ENCODE assay signal across 10 mouse cellular contexts in the genomic region with DNA sequence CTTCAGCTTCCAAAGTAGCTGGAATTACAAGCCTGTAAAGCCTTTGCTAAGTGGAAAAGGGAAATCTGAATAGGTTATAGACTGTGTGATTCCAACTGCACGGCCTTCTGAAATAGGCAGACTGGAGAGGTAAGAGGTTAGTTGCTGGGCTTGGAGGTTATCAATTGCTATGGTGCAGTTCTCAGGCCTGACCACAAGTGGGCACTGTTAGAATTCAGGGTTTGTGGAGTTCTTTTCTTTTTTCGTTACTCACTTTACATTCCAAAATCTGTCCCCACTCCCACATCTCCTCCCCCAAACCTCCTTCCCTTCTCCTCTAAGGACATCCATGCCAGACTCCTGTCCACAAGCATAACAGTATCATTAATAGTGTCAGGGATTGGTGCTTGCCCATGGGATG. TPM values are rescaled to one million over a fixed set of nuclear protein-coding genes. Genes with fewer than 3 reads are reported as not detected.
DNase-seq lines count a peak whose midpoint lies in the region; ATAC-seq and TF ChIP-seq lines count a peak whose summit lies in the region.
"Had no signal": no experiment of that assay in that cellular context is flagged by ENCODE, and none has a peak within 500 bp of the region (broad histone marks: within the 10 kb centered on the region; RNA-seq: fewer than 3 reads in every experiment).

No protein-coding gene starts in this region.

- peaks cover 5% of the 10 kb centered on the region; the same call in 1 of the 2 replicates for H3K27me3 ChIP-seq in G1E (ENCODE audit: insufficient read depth, low read length)
- H3K27me3 ChIP-seq in embryonic facial prominence, embryonic 10.5 days (replicated peaks; ENCODE audit: low read depth, poor library complexity, severe bottlenecking): no peaks in the 10 kb centered on the region
- H3K27me3 ChIP-seq in lung, postnatal 0 days (replicated peaks; ENCODE audit: insufficient read depth, low read length): no peaks in the 10 kb centered on the region

- TF ChIP-seq EP300 in lung, postnatal 0 days (IDR thresholded peaks at IDR 0.05): no peak

- no peaks in the 10 kb centered on the region for H3K9me3 ChIP-seq in G1E (replicated peaks)
- no peaks in the 10 kb centered on the region; the same call in 1 of the 2 replicates for H3K9me3 ChIP-seq in embryonic facial prominence, embryonic 10.5 days
- H3K9me3 ChIP-seq in lung, postnatal 0 days (ENCODE audit: low read length): no peaks in the 10 kb centered on the region
- H3K9me3 ChIP-seq: megakaryocyte, embryonic 14.5 days had no signal

- TF ChIP-seq CTCF in G1E (IDR thresholded peaks at IDR 0.05; ENCODE audit: low read depth, low read length): peak; percentile 97
- TF ChIP-seq CTCF in lung, postnatal 0 days (IDR thresholded peaks at IDR 0.05): peak; percentile 84

- 53% methylated on average over 2 of the region's 2 CpGs for WGBS in embryonic facial prominence, embryonic 10.5 days
- WGBS in lung, postnatal 0 days: 25% methylated on average over 2 of the region's 2 CpGs

- H3K36me3 ChIP-seq in G1E (replicated peaks): peaks cover 33% of the 10 kb centered on the region
- H3K36me3 ChIP-seq in embryonic facial prominence, embryonic 10.5 days (replicated peaks): peaks cover 31% of the 10 kb centered on the region
- H3K36me3 ChIP-seq in lung, postnatal 0 days (ENCODE audit: insufficient read depth, low read length): peaks cover 8% of the 10 kb centered on the region; the same call in 1 of the 2 replicates

- H3K4me3 ChIP-seq in G1E (ENCODE audit: low read depth, low read length): no peak overlapping the region
- H3K4me3 ChIP-seq in embryonic facial prominence, embryonic 10.5 days: no peak overlapping the region
- H3K4me3 ChIP-seq in lung, postnatal 0 days (ENCODE audit: low read depth, low read length): no peak overlapping the region
- H3K4me3 ChIP-seq: megakaryocyte, embryonic 14.5 days had no signal

- H3K27ac ChIP-seq in embryonic facial prominence, embryonic 10.5 days (replicated peaks): no peak overlapping the region
- no peak overlapping the region for H3K27ac ChIP-seq in lung, postnatal 0 days (ENCODE audit: low read length)

- H3K4me2 ChIP-seq in lung, postnatal 0 days (replicated peaks; ENCODE audit: low read depth, low read length): no peak overlapping the region

- no peak overlapping the region for H3K9ac ChIP-seq in lung, postnatal 0 days (replicated peaks; ENCODE audit: low read depth)

- H3K4me1 ChIP-seq in G1E (ENCODE audit: insufficient read depth, low read depth, low read length): peaks cover 16% of the 10 kb centered on the region
- H3K4me1 ChIP-seq in embryonic facial prominence, embryonic 10.5 days: peaks cover 5% of the 10 kb centered on the region
- H3K4me1 ChIP-seq in lung, postnatal 0 days (ENCODE audit: insufficient read depth, low read depth, low read length): no peaks in the 10 kb centered on the region; the same call in 1 of the 2 replicates

- DNase-seq in cerebellum, adult 8-10 months: peak; percentile 26
- DNase-seq in cerebellum, adult 9-11 months: no peak
- peak; percentile 29 to 44 for DNase-seq in left cerebral cortex, adult 18-20 months (ENCODE audit: low spot score in 2 of 2)
- DNase-seq in left cerebral cortex, adult 8-10 months (ENCODE audit: low spot score in 2 of 2): no peak
- DNase-seq in G1E (ENCODE audit: low spot score): no peak
- DNase-seq in embryonic facial prominence, embryonic 10.5 days (ENCODE audit: low spot score): peak; percentile 60
- peak; percentile 60 for DNase-seq in lung, postnatal 0 days (ENCODE audit: low spot score)
- peak; percentile 64 for DNase-seq in testis, postnatal 10 days (ENCODE audit: low spot score)

- no peak for ATAC-seq in G1E (ENCODE audit: extremely low read depth, insufficient number of reproducible peaks, low FRiP score, poor library complexity, severe bottlenecking)
- ATAC-seq in lung, postnatal 0 days: no peak

RNA-seq across cellular contexts. Expression of a gene that starts 8.0 kb away (rescaled TPM):
- 1,000 to 10,000 TPM; 1,080 TPM for total RNA-seq in left cerebral cortex, adult 18-20 months (2021)
- total RNA-seq in left cerebral cortex, adult 8-10 months (2022): 1,000 to 10,000 TPM in 3 of 4 experiments, 100 to 1,000 TPM in 1; 989 to 1,128 (median 1,052) TPM
- total RNA-seq in G1E (2014; fragmentation: Nextera tagmentation): 559 and 654 TPM in 2 replicates
- total RNA-seq in G1E (2017): 144 and 152 TPM in 2 replicates
- polyA plus RNA-seq in G1E (2012): 761 and 867 TPM in 2 replicates
- polyA plus RNA-seq in embryonic facial prominence, embryonic 10.5 days (2016; fragmentation: Nextera tagmentation; extraction: Ambion mirVana): 756 and 839 TPM in 2 replicates
- polyA plus RNA-seq in lung, postnatal 0 days (2015; fragmentation: Nextera tagmentation; extraction: Ambion mirVana): 552 and 558 TPM in 2 replicates

RNA-seq across cellular contexts. Expression of a gene that starts 31.6 kb away (rescaled TPM):
- total RNA-seq in left cerebral cortex, adult 18-20 months (2021): 100 to 1,000 TPM; 116 to 129 TPM
- total RNA-seq in left cerebral cortex, adult 8-10 months (2022): 100 to 1,000 TPM; 114 to 149 (median 128) TPM
- total RNA-seq in G1E (2014; fragmentation: Nextera tagmentation) (95.0 and 118 TPM in 2 replicates), G1E (2017) (288 and 328 TPM in 2 replicates)
- 630 and 764 TPM in 2 replicates for polyA plus RNA-seq in G1E (2012)
- 180 and 185 TPM in 2 replicates for polyA plus RNA-seq in embryonic facial prominence, embryonic 10.5 days (2016; fragmentation: Nextera tagmentation; extraction: Ambion mirVana)
- 196 and 204 TPM in 2 replicates for polyA plus RNA-seq in lung, postnatal 0 days (2015; fragmentation: Nextera tagmentation; extraction: Ambion mirVana)

RNA-seq across cellular contexts. Expression of a gene that starts 31.8 kb away (rescaled TPM):
- under 1 TPM in 1 of 2 experiments, not detected in 1; 0.19 TPM for total RNA-seq in left cerebral cortex, adult 18-20 months (2021)
- total RNA-seq in left cerebral cortex, adult 8-10 months (2022): under 1 TPM in 2 of 4 experiments, not detected in 2; 0.21 to 0.44 TPM
- total RNA-seq in G1E (2014; fragmentation: Nextera tagmentation) (not detected in 2 replicates), G1E (2017) (0.38 TPM in 1 of 2 replicates, not detected in the other)
- polyA plus RNA-seq in G1E (2012): not detected in 2 replicates
- polyA plus RNA-seq in embryonic facial prominence, embryonic 10.5 days (2016; fragmentation: Nextera tagmentation; extraction: Ambion mirVana): not detected in 2 replicates
- not detected in 2 replicates for polyA plus RNA-seq in lung, postnatal 0 days (2015; fragmentation: Nextera tagmentation; extraction: Ambion mirVana)
- polyA plus RNA-seq: heart, embryonic 14.5 days had no signal

RNA-seq across cellular contexts. Expression of a gene that starts 34.5 kb away (rescaled TPM):
- not detected for total RNA-seq in left cerebral cortex, adult 18-20 months (2021)
- total RNA-seq in left cerebral cortex, adult 8-10 months (2022): not detected
- total RNA-seq in G1E (2014; fragmentation: Nextera tagmentation) (not detected in 2 replicates), G1E (2017) (0.05 and 0.06 TPM in 2 replicates)
- not detected in 2 replicates for polyA plus RNA-seq in G1E (2012)
- polyA plus RNA-seq in embryonic facial prominence, embryonic 10.5 days (2016; fragmentation: Nextera tagmentation; extraction: Ambion mirVana): 0.11 and 0.13 TPM in 2 replicates
- polyA plus RNA-seq in lung, postnatal 0 days (2015; fragmentation: Nextera tagmentation; extraction: Ambion mirVana): not detected in 2 replicates
- polyA plus RNA-seq: heart, embryonic 14.5 days had no signal

RNA-seq across cellular contexts. Expression of a gene that starts 53.1 kb away (rescaled TPM):
- 1 to 10 TPM; 4.5 to 6.1 TPM for total RNA-seq in left cerebral cortex, adult 18-20 months (2021)
- 1 to 10 TPM; 4.6 to 5.9 (median 5.2) TPM for total RNA-seq in left cerebral cortex, adult 8-10 months (2022)
- total RNA-seq in G1E (2014; fragmentation: Nextera tagmentation) (0.38 and 0.44 TPM in 2 replicates), G1E (2017) (0.33 and 0.35 TPM in 2 replicates)
- polyA plus RNA-seq in G1E (2012): 0.11 and 0.15 TPM in 2 replicates
- polyA plus RNA-seq in embryonic facial prominence, embryonic 10.5 days (2016; fragmentation: Nextera tagmentation; extraction: Ambion mirVana): 11.6 and 13.8 TPM in 2 replicates
- 92.2 and 113 TPM in 2 replicates for polyA plus RNA-seq in lung, postnatal 0 days (2015; fragmentation: Nextera tagmentation; extraction: Ambion mirVana)

Comparison
In these comparisons a context has a peak if more than half of its experiments do, and no peak if none do; other contexts are left out.
1. DNase-seq: peak in cerebellum, adult 8-10 months (single experiment), left cerebral cortex, adult 18-20 months (2 of 2), embryonic facial prominence, embryonic 10.5 days (single experiment), lung, postnatal 0 days (single experiment) and testis, postnatal 10 days (single experiment); none in cerebellum, adult 9-11 months (single experiment), left cerebral cortex, adult 8-10 months (0 of 2) and G1E (single experiment).